Mouse (Mus musculus): ENCODE data around the gene Rhox2c. TPM values are rescaled to one million over a fixed set of nuclear protein-coding genes. Genes with fewer than 3 reads are reported as not detected.
"Not testable (repeated sequence)": the region's sequence is repeated elsewhere in the genome, so short reads cannot be mapped to it uniquely, and the experiment has no call there.

Gene Rhox2c
- polyA plus RNA-seq (2015; fragmentation: Nextera tagmentation; extraction: Ambion mirVana), result not detected in 2 replicates

GRCm38 (mm10) chrX:37453380-37453779, at the start of gene Rhox2c:
Gene Rhox2c (plus strand): TSS chrX:37453680.
- H3K9ac ChIP-seq; H3K4me2 ChIP-seq (replicated peaks): not testable (repeated sequence)
- 92% methylated on average over 9 of the region's 10 CpGs for WGBS

GRCm38 (mm10) chrX:37411767-37412166, 41.7 kb upstream of the Rhox2c start, which contains the start of gene Rhox2b:
Gene Rhox2b (plus strand): TSS chrX:37412067.
- WGBS, result no CpG with 5 or more reads among the region's 9 CpGs
- H3K4me3 ChIP-seq (replicated peaks); ATAC-seq; H3K4me2 ChIP-seq (replicated peaks); H3K4me1 ChIP-seq (replicated peaks); H3K27ac ChIP-seq; H3K9me3 ChIP-seq; H3K9ac ChIP-seq; H3K27me3 ChIP-seq (replicated peaks); H3K36me3 ChIP-seq: not testable (repeated sequence)

More at GRCm38 (mm10) chrX:37453380-37453779, at the start of gene Rhox2c:
- ATAC-seq; H3K9me3 ChIP-seq; H3K27me3 ChIP-seq (replicated peaks); H3K36me3 ChIP-seq; H3K27ac ChIP-seq; H3K4me3 ChIP-seq (replicated peaks); H3K4me1 ChIP-seq (replicated peaks): not testable (repeated sequence)

DNA sequence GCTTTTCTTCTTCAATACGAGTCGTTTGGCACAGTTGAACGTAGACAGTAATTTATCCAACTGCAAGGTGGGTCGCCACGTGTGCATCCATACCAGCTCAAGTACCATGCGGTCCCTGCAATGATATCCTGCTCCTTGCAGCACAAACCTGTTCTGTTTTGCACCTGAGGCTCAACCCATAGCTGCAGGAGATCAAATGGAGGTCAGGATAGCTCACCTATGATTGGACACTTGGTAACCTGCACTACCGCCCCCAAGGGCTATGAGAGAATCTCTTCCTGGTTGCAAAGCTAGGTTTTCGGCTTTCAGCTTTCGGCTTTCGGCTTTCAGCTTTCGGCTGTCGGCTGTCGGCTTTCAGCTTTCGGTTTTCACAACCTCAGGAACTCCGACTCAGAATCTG, 21.3 kb upstream of the Rhox2c start, which contains the start of gene Rhox4b:
Gene Rhox4b, plus strand, starts transcription at position 301 of the 400 bp plus-strand sequence.
- 87% methylated on average over 15 of the region's 15 CpGs for WGBS
- H3K9ac ChIP-seq; H3K27me3 ChIP-seq (replicated peaks); H3K4me2 ChIP-seq (replicated peaks); H3K27ac ChIP-seq; H3K4me1 ChIP-seq (replicated peaks); H3K36me3 ChIP-seq; H3K9me3 ChIP-seq; ATAC-seq; H3K4me3 ChIP-seq (replicated peaks): not testable (repeated sequence)

DNA sequence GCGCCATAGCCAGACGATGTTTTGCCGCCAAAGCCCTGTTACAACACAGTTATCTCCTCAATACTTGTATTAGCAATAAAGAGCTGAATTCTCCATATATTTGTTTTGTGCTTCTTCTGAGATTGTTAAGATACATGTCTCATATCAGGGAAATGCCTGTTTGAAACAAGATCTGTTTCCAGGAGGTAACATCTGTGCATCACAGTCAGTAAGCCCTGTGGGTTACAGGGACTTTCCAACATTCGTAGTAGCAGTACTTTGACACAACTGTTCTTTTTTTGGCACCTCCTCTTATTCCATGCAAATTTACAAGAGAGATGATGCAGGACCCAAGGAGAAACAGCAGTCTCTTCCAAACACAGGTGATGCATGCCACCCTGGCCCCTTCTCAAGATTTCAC, 4.8 kb downstream of the Rhox2c start, which contains the start of gene Rhox3c:
Gene Rhox3c, plus strand, starts transcription at position 301 of the 400 bp plus-strand sequence.
- H3K4me3 ChIP-seq (replicated peaks); H3K9me3 ChIP-seq; ATAC-seq; H3K4me2 ChIP-seq (replicated peaks); H3K27ac ChIP-seq; H3K4me1 ChIP-seq (replicated peaks); H3K9ac ChIP-seq; H3K27me3 ChIP-seq (replicated peaks); H3K36me3 ChIP-seq: not testable (repeated sequence)
- 98% methylated on average over 3 of the region's 4 CpGs for WGBS

GRCm38 (mm10) chrX:37480037-37480436, 26.6 kb downstream of the Rhox2c start, which contains the start of gene Rhox4c:
Gene Rhox4c (plus strand): TSS chrX:37480337.
- H3K9me3 ChIP-seq; ATAC-seq; H3K27ac ChIP-seq; H3K4me3 ChIP-seq (replicated peaks); H3K27me3 ChIP-seq (replicated peaks); H3K36me3 ChIP-seq; H3K4me1 ChIP-seq (replicated peaks); H3K4me2 ChIP-seq (replicated peaks); H3K9ac ChIP-seq: not testable (repeated sequence)
- WGBS, result 89% methylated on average over 14 of the region's 14 CpGs

GRCm38 (mm10) chrX:37514059-37514458, 60.6 kb downstream of the Rhox2c start, which contains the start of gene Rhox4d:
Gene Rhox4d (plus strand): TSS chrX:37514359.
- not testable (repeated sequence) for H3K4me2 ChIP-seq (replicated peaks); H3K9me3 ChIP-seq; ATAC-seq; H3K4me3 ChIP-seq (replicated peaks); H3K27me3 ChIP-seq (replicated peaks); H3K4me1 ChIP-seq (replicated peaks); H3K9ac ChIP-seq; H3K36me3 ChIP-seq; H3K27ac ChIP-seq
- 92% methylated on average over 17 of the region's 18 CpGs for WGBS

Other genes with a start within 250 kb of the Rhox2c start
- not detected in 2 replicates for gene Gm9, start 242.6 kb upstream of the Rhox2c start, polyA plus RNA-seq (2015; fragmentation: Nextera tagmentation; extraction: Ambion mirVana)
- not detected in 2 replicates for gene Rhox1, start 231.4 kb upstream of the Rhox2c start, polyA plus RNA-seq (2015; fragmentation: Nextera tagmentation; extraction: Ambion mirVana)
- gene Rhox2a, start 208.7 kb upstream of the Rhox2c start, polyA plus RNA-seq (2015; fragmentation: Nextera tagmentation; extraction: Ambion mirVana), result not detected in 2 replicates
- not detected in 2 replicates for gene Rhox3a, start 203.8 kb upstream of the Rhox2c start, polyA plus RNA-seq (2015; fragmentation: Nextera tagmentation; extraction: Ambion mirVana)
- gene Rhox4a, start 188.3 kb upstream of the Rhox2c start, polyA plus RNA-seq (2015; fragmentation: Nextera tagmentation; extraction: Ambion mirVana), result not detected in 2 replicates
- gene Rhox3a2, start 73.7 kb upstream of the Rhox2c start, polyA plus RNA-seq (2015; fragmentation: Nextera tagmentation; extraction: Ambion mirVana), result not detected in 2 replicates
- gene Rhox4a2, start 62.8 kb upstream of the Rhox2c start, polyA plus RNA-seq (2015; fragmentation: Nextera tagmentation; extraction: Ambion mirVana), result not detected in 2 replicates
- not detected in 2 replicates for gene Rhox2b, start 41.6 kb upstream of the Rhox2c start, polyA plus RNA-seq (2015; fragmentation: Nextera tagmentation; extraction: Ambion mirVana)
- gene Rhox4b, start 21.2 kb upstream of the Rhox2c start, polyA plus RNA-seq (2015; fragmentation: Nextera tagmentation; extraction: Ambion mirVana), result not detected in 2 replicates
- gene Rhox3c, start 4.9 kb downstream of the Rhox2c start, polyA plus RNA-seq (2015; fragmentation: Nextera tagmentation; extraction: Ambion mirVana), result not detected in 2 replicates
- not detected in 2 replicates for gene Rhox4c, start 26.7 kb downstream of the Rhox2c start, polyA plus RNA-seq (2015; fragmentation: Nextera tagmentation; extraction: Ambion mirVana)
- gene Rhox2d, start 39.7 kb downstream of the Rhox2c start, polyA plus RNA-seq (2015; fragmentation: Nextera tagmentation; extraction: Ambion mirVana), result not detected in 2 replicates
- not detected in 2 replicates for gene Rhox4d, start 60.7 kb downstream of the Rhox2c start, polyA plus RNA-seq (2015; fragmentation: Nextera tagmentation; extraction: Ambion mirVana)
- gene Rhox2e, start 76.8 kb downstream of the Rhox2c start, polyA plus RNA-seq (2015; fragmentation: Nextera tagmentation; extraction: Ambion mirVana), result not detected in 2 replicates
- gene Rhox3e, start 88.3 kb downstream of the Rhox2c start, polyA plus RNA-seq (2015; fragmentation: Nextera tagmentation; extraction: Ambion mirVana), result not detected in 2 replicates
- not detected in 2 replicates for gene Rhox4e, start 103.7 kb downstream of the Rhox2c start, polyA plus RNA-seq (2015; fragmentation: Nextera tagmentation; extraction: Ambion mirVana)
- not detected in 2 replicates for gene Rhox2f, start 117.7 kb downstream of the Rhox2c start, polyA plus RNA-seq (2015; fragmentation: Nextera tagmentation; extraction: Ambion mirVana)
- gene Rhox3f, start 127.3 kb downstream of the Rhox2c start, polyA plus RNA-seq (2015; fragmentation: Nextera tagmentation; extraction: Ambion mirVana), result not detected in 2 replicates
- gene Rhox4f, start 154.0 kb downstream of the Rhox2c start, polyA plus RNA-seq (2015; fragmentation: Nextera tagmentation; extraction: Ambion mirVana), result not detected in 2 replicates
- not detected in 2 replicates for gene Rhox3g, start 174.9 kb downstream of the Rhox2c start, polyA plus RNA-seq (2015; fragmentation: Nextera tagmentation; extraction: Ambion mirVana)
- gene Rhox2g, start 189.8 kb downstream of the Rhox2c start, polyA plus RNA-seq (2015; fragmentation: Nextera tagmentation; extraction: Ambion mirVana), result not detected in 2 replicates
- not detected in 2 replicates for gene Rhox4g, start 197.6 kb downstream of the Rhox2c start, polyA plus RNA-seq (2015; fragmentation: Nextera tagmentation; extraction: Ambion mirVana)
- gene Rhox3h, start 215.1 kb downstream of the Rhox2c start, polyA plus RNA-seq (2015; fragmentation: Nextera tagmentation; extraction: Ambion mirVana), result not detected in 2 replicates
- gene Rhox2h, start 219.6 kb downstream of the Rhox2c start, polyA plus RNA-seq (2015; fragmentation: Nextera tagmentation; extraction: Ambion mirVana), result not detected in 2 replicates